Mouse (Mus musculus): Measurements from ENCODE around the gene Trmt10a. TPM values are rescaled to one million over a fixed set of nuclear protein-coding genes. Genes with fewer than 3 reads are reported as not detected.
A peak's percentile ranks its signal among the peaks of the same experiment; 100 is the strongest.

Trmt10a gene
- polyA plus RNA-seq, 1 experiment: 1.6 TPM

DNA sequence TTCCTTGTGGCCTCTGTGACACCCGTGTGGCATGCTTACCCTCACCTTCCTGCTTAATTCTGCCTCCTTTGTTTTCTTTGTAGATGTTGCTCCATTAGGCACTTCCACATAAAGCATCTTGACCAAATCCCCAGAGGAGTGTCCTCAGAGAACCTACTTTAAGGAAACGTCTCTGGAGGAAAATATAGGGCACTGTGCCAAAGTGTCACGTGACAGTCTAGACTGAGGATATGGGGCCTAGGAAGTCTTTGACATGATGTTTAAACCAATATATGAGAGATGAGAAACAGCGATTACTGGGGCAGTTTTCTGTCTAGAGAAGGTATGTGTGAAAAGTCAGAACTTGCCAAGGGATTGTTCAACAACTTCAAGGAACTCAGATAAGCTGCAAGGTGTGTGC, 42.0 kb downstream of the Trmt10a start:
- TF ChIP-seq CTCF (IDR thresholded peaks at IDR 0.05; ENCODE audit: insufficient read depth, low read length): no peak
- TF ChIP-seq POLR2A (IDR thresholded peaks at IDR 0.05; ENCODE audit: borderline replicate concordance, extremely low read depth, low read depth, low read length): no peak
- no peak for DNase-seq
- 20% methylated on average over 4 of the region's 4 CpGs for WGBS
- no peaks in the 10 kb centered on the region; the same call in 1 of the 2 replicates for H3K4me1 ChIP-seq (ENCODE audit: control insufficient read depth, insufficient read depth, low read length)
- H3K4me3 ChIP-seq (replicated peaks; ENCODE audit: extremely low read depth, low read depth, low read length): no peak overlapping the region

DNA sequence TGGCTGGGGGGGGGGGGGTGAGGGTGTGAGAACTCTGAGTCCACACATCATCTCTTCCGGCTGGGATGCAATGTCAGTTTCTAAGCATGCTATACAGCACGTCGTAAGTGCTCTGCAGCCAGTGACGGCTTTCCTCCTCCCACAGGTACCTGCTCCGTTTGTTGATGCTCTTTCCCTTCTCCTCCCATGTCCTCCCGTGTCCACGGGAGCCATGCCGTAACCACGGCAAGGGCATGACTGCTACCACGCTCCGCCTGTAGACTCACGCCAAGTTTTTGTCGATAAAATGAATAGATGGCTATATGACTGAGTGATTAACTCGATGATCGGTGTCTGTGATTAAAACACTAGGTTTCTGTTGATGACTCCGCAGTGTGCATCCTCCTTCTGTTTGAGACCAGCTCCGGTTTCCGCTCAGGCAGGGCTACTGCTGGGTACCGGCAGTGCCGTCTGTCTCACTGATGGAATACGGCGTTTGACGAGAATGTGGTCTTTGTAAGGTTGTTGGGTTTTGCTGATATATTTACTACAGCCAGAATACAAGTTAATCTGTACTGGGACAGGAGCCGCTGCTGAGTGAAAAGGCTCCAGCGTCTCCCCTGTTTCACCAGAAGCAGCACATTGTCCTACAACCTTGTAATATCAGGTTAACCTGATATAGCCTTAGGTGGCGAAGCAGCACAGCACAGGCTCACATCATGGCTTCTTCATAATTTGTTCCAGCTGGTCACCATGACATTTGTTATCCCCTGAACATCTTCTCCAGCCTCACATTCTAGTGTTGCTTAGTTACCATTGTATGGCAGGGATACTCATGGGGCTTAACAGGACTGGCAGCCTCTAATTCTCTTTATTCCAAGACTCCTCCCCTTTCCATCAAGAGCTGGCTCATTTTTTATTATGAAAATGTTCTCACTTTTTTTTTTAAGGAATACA, 43.0 kb downstream of the Trmt10a start:
- no peak for DNase-seq
- TF ChIP-seq POLR2A (IDR thresholded peaks at IDR 0.05; ENCODE audit: borderline replicate concordance, extremely low read depth, low read depth, low read length): no peak
- no peaks in the 10 kb centered on the region; the same call in 1 of the 2 replicates for H3K4me1 ChIP-seq (ENCODE audit: control insufficient read depth, insufficient read depth, low read length)
- WGBS: 88% methylated on average over 26 of the region's 26 CpGs
- no peak overlapping the region for H3K4me3 ChIP-seq (replicated peaks; ENCODE audit: extremely low read depth, low read depth, low read length)

DNA sequence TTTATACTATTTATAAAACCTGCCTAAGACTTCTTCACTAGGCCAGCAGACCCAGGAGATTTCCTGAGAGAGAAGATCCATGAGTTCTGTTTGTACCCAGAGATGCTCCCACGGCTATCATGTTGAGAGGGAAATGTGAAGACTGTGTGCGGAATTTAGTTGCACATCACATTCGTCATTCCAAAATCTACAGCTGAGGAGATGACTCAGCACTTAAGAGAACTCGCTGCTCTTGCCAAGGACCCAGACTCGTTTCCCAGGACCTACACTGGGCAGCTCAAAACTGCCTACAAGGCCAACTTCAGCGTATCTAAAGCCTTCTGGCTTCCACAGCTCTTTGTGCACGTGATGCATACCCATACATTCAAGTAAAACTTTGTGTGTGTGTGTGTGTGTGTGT, 49.0 kb downstream of the Trmt10a start:
- Histone ChIP-seq H3K4me1 (ENCODE audit: control insufficient read depth, insufficient read depth, low read length) (no peaks in the 10 kb centered on the region), H3K4me3 (replicated peaks; ENCODE audit: extremely low read depth, low read depth, low read length) (no peak overlapping the region)
- TF ChIP-seq CTCF (IDR thresholded peaks at IDR 0.05; ENCODE audit: insufficient read depth, low read length): no peak
- no peak for TF ChIP-seq POLR2A (IDR thresholded peaks at IDR 0.05; ENCODE audit: borderline replicate concordance, extremely low read depth, low read depth, low read length)
- 57% methylated on average over 7 of the region's 7 CpGs for WGBS
- no peak for DNase-seq

DNA sequence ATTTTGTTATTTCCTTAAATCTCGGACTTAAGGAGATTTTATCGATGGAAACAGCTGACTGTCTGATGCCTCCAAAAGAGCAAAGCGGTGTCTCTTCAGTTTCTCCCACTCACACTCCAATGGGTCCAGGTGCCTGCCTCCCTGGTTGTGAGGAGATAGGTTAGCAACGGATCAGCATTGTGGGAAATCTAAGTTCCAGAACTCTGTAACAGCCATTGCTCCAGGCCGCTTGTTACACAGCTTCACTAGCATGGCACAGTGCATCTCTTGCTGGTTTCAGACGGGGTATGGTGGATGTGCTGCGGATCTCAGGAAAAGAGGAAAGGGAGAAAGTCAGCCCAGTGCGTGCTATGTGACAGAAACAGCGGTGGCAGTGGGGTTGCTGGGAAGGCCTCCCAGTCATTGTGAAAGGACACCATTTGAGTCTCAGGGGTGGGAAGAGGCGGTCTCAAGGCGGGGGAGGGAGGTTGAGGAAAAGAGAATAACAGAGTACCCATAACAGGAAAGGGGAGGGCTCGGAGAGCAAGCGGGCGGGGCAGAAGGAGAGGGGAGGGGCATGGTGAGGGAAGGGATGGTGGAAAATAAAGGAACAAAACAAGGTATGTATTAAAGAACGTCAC, 50.5 kb downstream of the Trmt10a start, which contains the start of gene 4930579F01Rik:
Gene 4930579F01Rik, minus strand, starts transcription at position 143 of the 620 bp plus-strand sequence.
- WGBS: 77% methylated on average over 15 of the region's 15 CpGs
- Histone ChIP-seq H3K4me3 (replicated peaks; ENCODE audit: extremely low read depth, low read depth, low read length) (no peak within 1 kb of the TSS), H3K4me1 (ENCODE audit: control insufficient read depth, insufficient read depth, low read length) (no peaks in the 10 kb centered on the region)
- TF ChIP-seq CTCF (IDR thresholded peaks at IDR 0.05; ENCODE audit: insufficient read depth, low read length) (no peak), POLR2A (IDR thresholded peaks at IDR 0.05; ENCODE audit: borderline replicate concordance, extremely low read depth, low read depth, low read length) (no peak)
- DNase-seq: no peak

DNA sequence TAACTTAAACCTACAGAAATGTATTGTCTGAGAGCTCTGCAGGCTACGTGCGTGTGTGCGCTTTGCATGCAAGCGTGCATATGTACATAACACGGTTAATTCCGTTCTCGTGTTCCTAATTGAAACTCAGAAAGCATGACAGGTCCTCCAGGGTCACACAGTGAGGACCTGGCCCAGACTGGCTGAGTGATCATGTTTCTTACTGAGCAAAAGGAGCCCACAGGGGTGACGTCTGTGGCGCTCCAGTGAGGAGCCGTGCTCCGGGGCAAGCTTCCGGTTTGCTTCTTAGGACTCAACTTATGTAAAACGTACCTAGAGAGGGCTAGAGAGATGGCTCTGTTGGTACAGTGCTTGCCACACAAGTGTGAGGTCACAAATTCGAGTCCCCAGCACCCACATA, 53.8 kb downstream of the Trmt10a start:
- DNase-seq: no peak
- Histone ChIP-seq H3K4me1 (ENCODE audit: control insufficient read depth, insufficient read depth, low read length) (no peaks in the 10 kb centered on the region), H3K4me3 (replicated peaks; ENCODE audit: extremely low read depth, low read depth, low read length) (no peak overlapping the region)
- no peak for TF ChIP-seq CTCF (IDR thresholded peaks at IDR 0.05; ENCODE audit: insufficient read depth, low read length)
- no peak for TF ChIP-seq POLR2A (IDR thresholded peaks at IDR 0.05; ENCODE audit: borderline replicate concordance, extremely low read depth, low read depth, low read length)
- 81% methylated on average over 14 of the region's 14 CpGs for WGBS

DNA sequence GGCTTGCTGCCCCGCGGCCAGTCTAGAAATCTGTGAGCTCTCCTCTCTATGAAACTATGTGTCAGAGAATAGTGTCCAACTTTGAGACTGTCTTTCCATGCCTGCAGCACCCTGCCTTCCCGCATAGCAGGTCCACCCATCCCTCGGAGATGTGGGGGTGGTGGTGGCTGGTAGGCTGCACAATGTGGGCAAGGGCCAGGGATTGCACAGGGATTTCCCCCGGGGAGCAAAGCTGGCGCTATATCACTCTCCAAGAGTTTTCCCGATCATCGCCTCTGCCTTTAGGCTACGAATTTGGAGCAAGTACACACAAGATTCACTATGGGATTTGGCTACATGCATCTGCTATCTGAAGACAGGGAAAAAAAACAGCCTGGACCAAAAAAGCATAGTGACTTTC, 54.3 kb downstream of the Trmt10a start:
- no peak for DNase-seq
- TF ChIP-seq CTCF (IDR thresholded peaks at IDR 0.05; ENCODE audit: insufficient read depth, low read length) (no peak), POLR2A (IDR thresholded peaks at IDR 0.05; ENCODE audit: borderline replicate concordance, extremely low read depth, low read depth, low read length) (no peak)
- Histone ChIP-seq H3K4me3 (replicated peaks; ENCODE audit: extremely low read depth, low read depth, low read length) (no peak overlapping the region), H3K4me1 (ENCODE audit: control insufficient read depth, insufficient read depth, low read length) (no peaks in the 10 kb centered on the region)
- 59% methylated on average over 9 of the region's 9 CpGs for whole genome bisulfite sequencing

DNA sequence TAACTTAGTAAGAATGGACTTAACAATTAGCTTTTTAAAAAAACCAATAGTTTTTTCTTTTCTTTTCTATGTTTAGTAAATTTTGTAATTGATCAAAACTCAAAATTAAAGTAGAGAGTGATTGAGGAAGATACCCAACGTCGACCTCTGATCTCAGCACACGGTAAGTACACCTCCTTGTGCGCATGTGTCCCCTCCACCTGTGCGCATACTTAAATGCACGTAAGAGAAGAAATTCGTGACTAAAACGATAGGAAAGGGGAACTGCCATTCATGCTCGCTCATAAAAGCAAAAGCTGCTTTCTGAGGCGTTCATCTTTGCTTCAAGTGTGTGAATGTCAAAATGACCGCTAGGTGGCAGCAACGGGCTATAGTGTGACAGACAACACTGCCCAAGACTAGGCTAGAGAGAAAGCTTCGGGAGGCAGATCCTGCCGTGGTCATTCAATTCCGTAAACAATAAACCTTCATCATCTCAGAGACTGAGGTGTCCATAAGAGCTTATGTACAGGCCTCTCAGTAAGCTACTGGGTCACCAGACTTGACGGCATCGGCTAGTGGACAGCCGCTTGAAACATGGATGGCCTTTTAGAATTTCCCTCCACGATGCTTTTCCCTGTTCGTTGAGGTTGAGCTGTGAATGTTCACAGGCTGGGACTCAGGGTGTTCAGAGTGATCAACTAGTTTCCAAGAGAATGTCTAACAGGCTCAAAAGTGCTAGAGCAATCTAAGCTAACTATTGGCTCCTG, 54.9 kb downstream of the Trmt10a start:
- Histone ChIP-seq H3K4me3 (replicated peaks; ENCODE audit: extremely low read depth, low read depth, low read length) (no peak overlapping the region), H3K4me1 (ENCODE audit: control insufficient read depth, insufficient read depth, low read length) (no peaks in the 10 kb centered on the region)
- WGBS: 28% methylated on average over 20 of the region's 20 CpGs
- TF ChIP-seq CTCF (IDR thresholded peaks at IDR 0.05; ENCODE audit: insufficient read depth, low read length) (peak; percentile 71), POLR2A (IDR thresholded peaks at IDR 0.05; ENCODE audit: borderline replicate concordance, extremely low read depth, low read depth, low read length) (no peak)
- DNase-seq: peak; percentile 76

DNA sequence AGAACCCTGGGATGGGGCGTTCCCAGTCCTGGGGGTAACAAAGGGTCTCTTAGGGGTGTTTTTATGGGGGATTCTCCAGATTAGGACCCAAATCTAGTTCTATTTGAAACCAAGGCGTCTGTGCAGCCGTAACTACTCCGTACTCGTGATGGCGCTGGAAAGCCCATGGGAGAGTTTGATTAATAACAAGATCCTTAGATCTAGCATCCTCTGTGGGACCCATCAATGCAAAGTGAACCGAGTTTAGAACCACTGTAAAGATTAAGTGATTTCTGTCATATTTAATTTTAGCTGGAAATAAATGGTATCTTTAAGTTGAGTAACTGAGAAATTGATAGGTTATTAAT, 55.4 kb downstream of the Trmt10a start:
- Histone ChIP-seq H3K4me3 (replicated peaks; ENCODE audit: extremely low read depth, low read depth, low read length) (no peak overlapping the region), H3K4me1 (ENCODE audit: control insufficient read depth, insufficient read depth, low read length) (no peaks in the 10 kb centered on the region)
- 75% methylated on average over 7 of the region's 7 CpGs for WGBS
- DNase-seq: no peak
- TF ChIP-seq CTCF (IDR thresholded peaks at IDR 0.05; ENCODE audit: insufficient read depth, low read length): no peak
- TF ChIP-seq POLR2A (IDR thresholded peaks at IDR 0.05; ENCODE audit: borderline replicate concordance, extremely low read depth, low read depth, low read length): no peak

DNA sequence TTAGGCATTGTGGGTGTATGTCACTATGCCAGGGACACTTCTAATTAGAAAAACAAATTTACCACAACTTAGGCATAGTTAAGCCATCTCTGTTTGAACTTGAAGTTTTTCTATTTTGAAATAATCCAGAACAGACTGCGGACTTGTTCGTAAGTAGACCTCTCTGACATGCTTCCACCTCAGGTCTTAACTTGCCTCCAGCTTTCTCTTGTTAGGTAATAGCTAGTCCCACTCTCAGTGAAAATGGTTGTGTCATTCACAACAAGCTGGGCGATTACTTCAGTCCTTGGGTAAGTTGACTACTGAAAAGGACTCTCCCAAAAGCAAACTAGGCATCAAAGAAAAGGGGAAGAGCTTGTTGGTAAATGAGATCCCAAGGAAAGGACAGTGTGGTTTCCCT, 65.6 kb downstream of the Trmt10a start:
- Histone ChIP-seq H3K4me1 (ENCODE audit: control insufficient read depth, insufficient read depth, low read length) (no peaks in the 10 kb centered on the region), H3K4me3 (replicated peaks; ENCODE audit: extremely low read depth, low read depth, low read length) (no peak overlapping the region)
- WGBS: 88% methylated on average over 3 of the region's 3 CpGs
- TF ChIP-seq POLR2A (IDR thresholded peaks at IDR 0.05; ENCODE audit: borderline replicate concordance, extremely low read depth, low read depth, low read length) (no peak), CTCF (IDR thresholded peaks at IDR 0.05; ENCODE audit: insufficient read depth, low read length) (no peak)
- DNase-seq: no peak

Other genes starting within 250 kb of the Trmt10a start
- 19.6 and 31.7 TPM in 2 replicates for gene Lamtor3, start 224.9 kb upstream of the Trmt10a start, polyA plus RNA-seq (2012; rRNA removed)
- 4.5 and 7.1 TPM in 2 replicates for gene Dapp1, start 161.9 kb upstream of the Trmt10a start, polyA plus RNA-seq (2012; rRNA removed)
- gene 1110002E22Rik, start 78.4 kb upstream of the Trmt10a start, polyA plus RNA-seq (2012; rRNA removed): 0.15 and 2.3 TPM in 2 replicates
- gene Gm5105, start 76.1 kb upstream of the Trmt10a start, polyA plus RNA-seq (2012; rRNA removed): 0.15 and 0.18 TPM in 2 replicates
- 0.70 and 0.91 TPM in 2 replicates for gene Mttp, start 1.5 kb downstream of the Trmt10a start, polyA plus RNA-seq (2012; rRNA removed)
- gene 4930579F01Rik, start 50.4 kb downstream of the Trmt10a start, polyA plus RNA-seq (2012; rRNA removed): not detected in 2 replicates
- 2.7 and 12.4 TPM in 2 replicates for gene Adh7, start 74.3 kb downstream of the Trmt10a start, polyA plus RNA-seq (2012; rRNA removed)
- gene Adh1, start 117.5 kb downstream of the Trmt10a start, polyA plus RNA-seq (2012; rRNA removed): 106 and 114 TPM in 2 replicates
- gene Adh6a, start 169.8 kb downstream of the Trmt10a start, polyA plus RNA-seq (2012; rRNA removed): 0.11 TPM in 1 of 2 replicates, not detected in the other
- not detected in 2 replicates for gene Adh6b, start 198.3 kb downstream of the Trmt10a start, polyA plus RNA-seq (2012; rRNA removed)